Mouse (Mus musculus) c-Kit-positive CD71-negative TER-119-negative erythroid progenitor cells, embryonic 14.5 days (primary cell): ENCODE measurements around the gene Smo.

Source experiments
- DNase-seq: peaks from one replicate; pipeline ENCODE4 v3.0.0-alpha.2; 2013; ENCODE audit warnings: low read depth

Gene Smo

GRCm38 (mm10) chr6:29735336-29735688, at the start of gene Smo:
Gene Smo (plus strand): TSS chr6:29735503.
- no peak for DNase-seq

GRCm38 (mm10) chr6:29685952-29686351, 49.4 kb upstream of the Smo start:
- no peak for DNase-seq

- DNase-seq: no peak
Measured at GRCm38 (mm10) chr6:29689458-29689857, 45.8 kb upstream of the Smo start.

GRCm38 (mm10) chr6:29693953-29694352, 41.4 kb upstream of the Smo start, which contains the start of gene Tspan33:
Gene Tspan33 (plus strand): TSS chr6:29694222.
- peak; percentile 73 for DNase-seq

GRCm38 (mm10) chr6:29694375-29695289, 40.7 kb upstream of the Smo start:
- DNase-seq: no peak

- DNase-seq: no peak
Measured at GRCm38 (mm10) chr6:29695290-29695674, 40.0 kb upstream of the Smo start.

- DNase-seq: no peak
Measured at GRCm38 (mm10) chr6:29695975-29696374, 39.3 kb upstream of the Smo start.

GRCm38 (mm10) chr6:29697139-29697538, 38.2 kb upstream of the Smo start:
- no peak for DNase-seq

GRCm38 (mm10) chr6:29697548-29697947, 37.8 kb upstream of the Smo start:
- DNase-seq: no peak

- DNase-seq: no peak
Measured at GRCm38 (mm10) chr6:29699085-29699745, 36.1 kb upstream of the Smo start.

GRCm38 (mm10) chr6:29701051-29701450, 34.3 kb upstream of the Smo start:
- no peak for DNase-seq

- DNase-seq: no peak
Measured at GRCm38 (mm10) chr6:29702126-29702525, 33.2 kb upstream of the Smo start.

- DNase-seq: no peak
Measured at GRCm38 (mm10) chr6:29704143-29704542, 31.2 kb upstream of the Smo start.

GRCm38 (mm10) chr6:29707902-29708301, 27.4 kb upstream of the Smo start:
- DNase-seq: no peak

- no peak for DNase-seq
Measured at GRCm38 (mm10) chr6:29711318-29711717, 24.0 kb upstream of the Smo start.

- no peak for DNase-seq
Measured at GRCm38 (mm10) chr6:29712011-29712584, 23.2 kb upstream of the Smo start.

GRCm38 (mm10) chr6:29716624-29717365, 18.5 kb upstream of the Smo start:
- DNase-seq: no peak

GRCm38 (mm10) chr6:29717541-29717940, 17.8 kb upstream of the Smo start:
- DNase-seq: no peak

GRCm38 (mm10) chr6:29717952-29718521, 17.3 kb upstream of the Smo start:
- DNase-seq: no peak

GRCm38 (mm10) chr6:29718894-29719329, 16.4 kb upstream of the Smo start:
- DNase-seq: no peak

GRCm38 (mm10) chr6:29721890-29722289, 13.4 kb upstream of the Smo start:
- no peak for DNase-seq
